Mouse (Mus musculus) limb, embryonic 12.5 days (tissue): Measurements from ENCODE around the gene Zmynd11. TPM values are rescaled to one million over a fixed set of nuclear protein-coding genes. Genes with fewer than 3 reads are reported as not detected.

Experiments used
- ATAC-seq: fragments of 200-750 bp; cut with Nextera tagmentation; 2 replicates; pipeline ENCODE4 v1.8.0; 2017; ENCODE audit warnings: low read depth, moderate TSS enrichment; ENCODE audit not compliant: insufficient number of reproducible peaks, insufficient read depth, low FRiP score, low TSS enrichment
- H3K27ac ChIP-seq: fragments of 300-500 bp; sonication (generic); 2 replicates; pipeline ENCODE4 v1.5.1; 2016; ENCODE audit warnings: mild to moderate bottlenecking, moderate library complexity
- H3K27me3 ChIP-seq: fragments of 300-500 bp; sonication (generic); 2 replicates; pipeline ENCODE4 v1.6.1; 2016; ENCODE audit warnings: mild to moderate bottlenecking, moderate library complexity
- H3K36me3 ChIP-seq: fragments of 300-500 bp; sonication (generic); 2 replicates; pipeline ENCODE4 v1.6.1; 2016; ENCODE audit warnings: mild to moderate bottlenecking, moderate library complexity
- H3K4me1 ChIP-seq: fragments of 300-500 bp; sonication (generic); replicated peaks from 2 replicates; pipeline ENCODE4 v1.6.1; 2016
- H3K4me2 ChIP-seq: fragments of 300-500 bp; sonication (generic); 2 replicates; pipeline ENCODE4 v1.6.1; 2016; ENCODE audit warnings: mild to moderate bottlenecking, moderate library complexity
- H3K4me3 ChIP-seq: fragments of 300-500 bp; sonication (generic); replicated peaks from 2 replicates; pipeline ENCODE4 v1.5.1; 2016; ENCODE audit warnings: mild to moderate bottlenecking
- H3K9ac ChIP-seq: fragments of 300-500 bp; sonication (generic); replicated peaks from 2 replicates; pipeline ENCODE4 v1.6.1; 2016; ENCODE audit warnings: mild to moderate bottlenecking, moderate library complexity
- H3K9me3 ChIP-seq: fragments of 300-500 bp; sonication (generic); 2 replicates; pipeline ENCODE4 v1.6.1; 2016; ENCODE audit warnings: mild to moderate bottlenecking, moderate library complexity
- WGBS: fragments of 180-500 bp; shearing (Covaris S2); methylation state at CpG from one replicate; pipeline ENCODE4 v1.1.7; 2016; 5-methylcytosine and 5-hydroxymethylcytosine counted together
- polyA plus RNA-seq: library from polyadenylated mRNA; unstranded; fragments of >200 nt; fragmentation: Nextera tagmentation; extraction: Ambion mirVana; gene quantifications from 2 replicates; pipeline ENCODE4 v1.2.1, GENCODE M21; 2016

The Zmynd11 gene
- polyA plus RNA-seq, 1 experiment from 2014 or later: 125 TPM

- no peaks in the 10 kb centered on the region for H3K27me3 ChIP-seq
- ATAC-seq: no peak
- no peak overlapping the region for H3K4me3 ChIP-seq
- H3K36me3 ChIP-seq: peaks cover 88% of the 10 kb centered on the region
- no peak overlapping the region for H3K9ac ChIP-seq
- H3K27ac ChIP-seq: no peak overlapping the region
- H3K9me3 ChIP-seq: no peaks in the 10 kb centered on the region
- no peaks in the 10 kb centered on the region for H3K4me1 ChIP-seq
- no peak overlapping the region for H3K4me2 ChIP-seq
- 91% methylated on average over 16 of the region's 16 CpGs for WGBS
Observed at GRCm38 (mm10) chr13:9689366-9689765, 75.8 kb downstream of the Zmynd11 start.

GRCm38 (mm10) chr13:9686765-9687164, 78.4 kb downstream of the Zmynd11 start:
- H3K4me1 ChIP-seq: no peaks in the 10 kb centered on the region
- no peak for ATAC-seq
- peaks cover 93% of the 10 kb centered on the region for H3K36me3 ChIP-seq
- H3K27me3 ChIP-seq: no peaks in the 10 kb centered on the region
- H3K9me3 ChIP-seq: no peaks in the 10 kb centered on the region
- H3K4me3 ChIP-seq: no peak overlapping the region
- H3K27ac ChIP-seq: no peak overlapping the region; the same call in 1 of the 2 replicates
- no peak overlapping the region for H3K4me2 ChIP-seq
- no peak overlapping the region for H3K9ac ChIP-seq
- WGBS: 91% methylated on average over 11 of the region's 11 CpGs

- Histone ChIP-seq H3K4me1 (no peaks in the 10 kb centered on the region), H3K4me2 (no peak overlapping the region), H3K9ac (no peak overlapping the region), H3K36me3 (peaks cover 95% of the 10 kb centered on the region), H3K4me3 (no peak overlapping the region), H3K27ac (no peak overlapping the region), H3K27me3 (no peaks in the 10 kb centered on the region), H3K9me3 (no peaks in the 10 kb centered on the region)
- ATAC-seq: no peak
- 94% methylated on average over 7 of the region's 7 CpGs for WGBS
Observed at GRCm38 (mm10) chr13:9686261-9686660, 78.9 kb downstream of the Zmynd11 start.

GRCm38 (mm10) chr13:9684153-9684923, 80.8 kb downstream of the Zmynd11 start:
- 94% methylated on average over 11 of the region's 11 CpGs for WGBS

GRCm38 (mm10) chr13:9683280-9683679, 81.8 kb downstream of the Zmynd11 start:
- no peaks in the 10 kb centered on the region for H3K4me1 ChIP-seq
- H3K27me3 ChIP-seq: no peaks in the 10 kb centered on the region
- H3K36me3 ChIP-seq: peaks cover 67% of the 10 kb centered on the region
- ATAC-seq: no peak
- 93% methylated on average over 4 of the region's 4 CpGs for WGBS
- H3K4me2 ChIP-seq: no peak overlapping the region
- H3K9ac ChIP-seq: no peak overlapping the region
- H3K4me3 ChIP-seq: no peak overlapping the region
- H3K27ac ChIP-seq: no peak overlapping the region
- H3K9me3 ChIP-seq: no peaks in the 10 kb centered on the region

More at GRCm38 (mm10) chr13:9684153-9684923, 80.8 kb downstream of the Zmynd11 start:
- no peak for ATAC-seq
- Histone ChIP-seq H3K36me3 (peaks cover 77% of the 10 kb centered on the region), H3K9me3 (no peaks in the 10 kb centered on the region), H3K4me1 (no peaks in the 10 kb centered on the region), H3K4me3 (no peak overlapping the region), H3K27me3 (no peaks in the 10 kb centered on the region), H3K27ac (no peak overlapping the region), H3K9ac (no peak overlapping the region), H3K4me2 (no peak overlapping the region)

GRCm38 (mm10) chr13:9681492-9681891, 83.6 kb downstream of the Zmynd11 start:
- H3K4me1 ChIP-seq: no peaks in the 10 kb centered on the region
- 0 out of 2 replicates have a peak, but pooled peaks cover 4% of the 10 kb centered on the region for H3K9me3 ChIP-seq
- no peak overlapping the region for H3K4me3 ChIP-seq
- ATAC-seq: no peak
- WGBS: 92% methylated on average over 3 of the region's 3 CpGs
- H3K27ac ChIP-seq: no peak overlapping the region
- H3K4me2 ChIP-seq: no peak overlapping the region
- H3K27me3 ChIP-seq: no peaks in the 10 kb centered on the region
- peaks cover 49% of the 10 kb centered on the region for H3K36me3 ChIP-seq
- H3K9ac ChIP-seq: no peak overlapping the region

- no peak overlapping the region for H3K9ac ChIP-seq
- no peaks in the 10 kb centered on the region for H3K36me3 ChIP-seq
- no peak overlapping the region for H3K4me3 ChIP-seq
- no peaks in the 10 kb centered on the region for H3K4me1 ChIP-seq
- H3K27ac ChIP-seq: no peak overlapping the region
- H3K4me2 ChIP-seq: no peak overlapping the region
- peaks cover 14% of the 10 kb centered on the region for H3K9me3 ChIP-seq
- WGBS: 95% methylated on average over 1 of the region's 1 CpGs
- no peak for ATAC-seq
- H3K27me3 ChIP-seq: no peaks in the 10 kb centered on the region
Observed at GRCm38 (mm10) chr13:9674126-9674525, 91.0 kb downstream of the Zmynd11 start.

- Histone ChIP-seq H3K27me3 (no peaks in the 10 kb centered on the region), H3K4me1 (no peaks in the 10 kb centered on the region), H3K4me3 (no peak overlapping the region), H3K9me3 (no peaks in the 10 kb centered on the region), H3K9ac (no peak overlapping the region), H3K4me2 (no peak overlapping the region), H3K27ac (no peak overlapping the region), H3K36me3 (0 out of 2 replicates have a peak, but pooled peaks cover 6% of the 10 kb centered on the region)
- ATAC-seq: no peak
- 87% methylated on average over 5 of the region's 5 CpGs for WGBS
Observed at GRCm38 (mm10) chr13:9669246-9669645, 95.9 kb downstream of the Zmynd11 start.

- H3K4me2 ChIP-seq: no peak overlapping the region
- no peak overlapping the region for H3K27ac ChIP-seq
- peaks cover 12% of the 10 kb centered on the region; the same call in 1 of the 2 replicates for H3K36me3 ChIP-seq
- WGBS: 84% methylated on average over 7 of the region's 7 CpGs
- H3K9ac ChIP-seq: no peak overlapping the region
- no peak for ATAC-seq
- H3K27me3 ChIP-seq: no peaks in the 10 kb centered on the region
- no peak overlapping the region for H3K4me3 ChIP-seq
- H3K9me3 ChIP-seq: no peaks in the 10 kb centered on the region
- H3K4me1 ChIP-seq: no peaks in the 10 kb centered on the region
Observed at GRCm38 (mm10) chr13:9667954-9668496, 97.1 kb downstream of the Zmynd11 start.

- no peaks in the 10 kb centered on the region for H3K9me3 ChIP-seq
- no peak for ATAC-seq
Observed at GRCm38 (mm10) chr13:9663593-9663992, 101.5 kb downstream of the Zmynd11 start.

GRCm38 (mm10) chr13:9660711-9661110, 104.4 kb downstream of the Zmynd11 start:
- no peak overlapping the region for H3K4me2 ChIP-seq
- peaks cover 41% of the 10 kb centered on the region for H3K36me3 ChIP-seq
- no peaks in the 10 kb centered on the region for H3K4me1 ChIP-seq
- no peaks in the 10 kb centered on the region for H3K27me3 ChIP-seq
- ATAC-seq: no peak
- 54% methylated on average over 1 of the region's 1 CpGs for WGBS
- H3K9ac ChIP-seq: no peak overlapping the region
- H3K4me3 ChIP-seq: no peak overlapping the region
- no peaks in the 10 kb centered on the region for H3K9me3 ChIP-seq
- H3K27ac ChIP-seq: no peak overlapping the region

More at GRCm38 (mm10) chr13:9663593-9663992, 101.5 kb downstream of the Zmynd11 start:
- no peaks in the 10 kb centered on the region for H3K27me3 ChIP-seq
- no peak overlapping the region for H3K4me2 ChIP-seq
- H3K9ac ChIP-seq: no peak overlapping the region
- peaks cover 31% of the 10 kb centered on the region for H3K36me3 ChIP-seq
- H3K4me1 ChIP-seq: no peaks in the 10 kb centered on the region
- WGBS: 94% methylated on average over 1 of the region's 1 CpGs
- no peak overlapping the region for H3K27ac ChIP-seq
- H3K4me3 ChIP-seq: no peak overlapping the region
